Mouse (Mus musculus) fat pad, adult 2 months (tissue): ENCODE measurements around the gene Ube2cbp.

Source experiments
- DNase-seq: peaks from one replicate; pipeline ENCODE4 v3.0.0-alpha.2; 2011; ENCODE audit warnings: low read depth, low spot score; ENCODE audit errors: extremely low read depth

The Ube2cbp gene

DNA sequence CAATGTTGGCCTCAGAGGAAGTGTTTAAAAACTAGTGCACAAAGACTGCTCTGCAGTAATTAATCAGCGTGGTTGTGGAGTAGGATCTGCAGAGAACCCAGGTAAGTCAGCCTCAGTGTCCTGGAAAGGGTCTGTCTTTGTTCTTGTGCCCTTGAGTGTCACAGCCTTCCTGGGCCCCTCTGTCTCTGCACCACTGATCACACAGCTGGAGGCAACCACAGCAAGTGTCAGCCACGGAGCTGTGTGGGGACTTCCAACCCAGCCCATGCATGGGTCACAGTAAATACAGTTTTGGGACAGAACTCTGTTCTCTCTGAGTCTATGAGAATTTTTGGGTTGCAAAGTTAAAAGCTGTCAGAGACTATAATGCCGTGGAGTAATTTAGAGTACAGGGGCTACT lies 137.4 kb downstream of the Ube2cbp start:
- DNase-seq, result no peak

DNA sequence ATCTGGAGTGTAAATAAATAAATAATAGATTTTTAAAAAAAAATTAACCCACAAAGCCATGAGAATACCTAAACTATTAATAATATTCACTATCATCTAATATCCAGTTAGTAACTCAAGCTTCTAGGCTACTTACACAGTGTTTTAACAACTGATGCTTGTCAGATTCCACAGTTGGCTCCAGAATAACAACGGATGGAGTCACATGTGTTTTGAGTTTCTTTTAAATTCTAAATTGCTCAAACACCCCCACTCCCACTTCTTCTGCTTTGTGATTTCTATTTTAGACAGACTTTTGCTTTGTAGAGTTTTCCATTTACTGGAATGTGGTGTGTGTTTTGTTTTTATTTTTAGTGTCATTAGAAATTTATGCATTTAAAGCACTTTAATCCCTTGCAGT lies 140.0 kb downstream of the Ube2cbp start:
- DNase-seq, result no peak

- DNase-seq, result no peak
These were observed 145.1 kb downstream of the Ube2cbp start for GRCm38 (mm10) chr9:86319516-86320140.

GRCm38 (mm10) chr9:86315700-86316099 lies 149.1 kb downstream of the Ube2cbp start:
- DNase-seq, result no peak

- no peak for DNase-seq
These were observed 156.1 kb downstream of the Ube2cbp start for GRCm38 (mm10) chr9:86308616-86309015.

- DNase-seq, result no peak
These were observed 158.2 kb downstream of the Ube2cbp start for GRCm38 (mm10) chr9:86306556-86306955.

DNA sequence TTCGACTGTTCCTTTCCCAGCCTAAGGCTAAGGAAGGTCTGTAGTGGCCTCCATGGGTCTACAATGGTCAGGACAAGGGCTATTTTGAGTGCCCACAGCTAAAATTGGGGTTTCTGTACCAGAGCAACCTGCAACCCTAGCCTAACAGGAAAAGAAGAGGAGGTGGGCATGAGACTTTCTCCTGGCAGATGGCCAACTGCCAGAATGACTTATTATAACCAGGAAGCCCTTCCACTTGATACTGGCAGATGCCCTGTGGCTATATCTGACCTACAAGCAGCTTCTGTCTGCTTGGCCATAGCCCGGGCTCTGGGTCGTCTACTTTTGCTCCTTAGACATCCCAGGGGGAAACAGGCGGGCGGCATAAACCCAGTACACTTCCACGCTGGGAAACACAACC lies 163.3 kb downstream of the Ube2cbp start:
- DNase-seq, result no peak

- DNase-seq, result no peak
These were observed 166.2 kb downstream of the Ube2cbp start for GRCm38 (mm10) chr9:86298596-86298995.

DNA sequence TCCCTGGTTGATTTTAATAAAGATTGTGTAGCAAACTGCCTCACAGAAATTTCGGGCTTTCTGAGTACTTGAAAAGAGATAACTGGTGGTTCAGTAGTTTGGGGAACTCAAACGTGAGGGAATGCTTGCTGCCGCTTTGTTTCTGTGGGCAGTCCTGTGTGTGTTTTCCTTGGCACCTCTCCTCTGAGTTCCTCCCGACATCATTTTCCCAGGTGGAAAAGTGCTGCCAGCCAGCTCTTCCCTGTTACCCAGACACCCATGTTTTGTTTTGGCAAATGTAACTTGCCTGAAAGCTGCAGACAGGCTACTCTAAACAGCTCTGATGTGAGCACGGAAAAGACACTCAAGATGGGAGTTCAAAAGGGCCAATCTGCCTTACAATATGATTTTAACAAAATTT lies 166.6 kb downstream of the Ube2cbp start:
- no peak for DNase-seq

- DNase-seq, result no peak
These were observed 167.8 kb downstream of the Ube2cbp start for GRCm38 (mm10) chr9:86296683-86297638.

DNA sequence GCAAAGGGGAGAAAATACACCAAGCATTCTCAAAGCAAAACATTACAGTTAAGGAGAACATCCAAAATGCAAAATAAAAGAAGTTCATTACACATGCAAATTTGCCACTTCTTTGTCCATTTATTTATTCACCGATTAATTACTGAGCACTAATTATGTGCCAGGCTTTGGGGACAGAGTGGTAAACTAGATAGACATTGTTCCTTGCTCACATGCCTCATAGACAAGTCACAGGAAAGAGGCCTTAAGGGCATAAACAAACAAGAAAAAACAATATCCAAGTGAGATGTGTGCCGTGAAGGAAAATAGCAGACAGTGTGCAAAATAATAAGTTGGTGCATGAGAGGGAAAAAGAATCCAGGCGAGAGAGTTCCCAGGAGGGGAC lies 177.2 kb downstream of the Ube2cbp start:
- DNase-seq, result no peak

DNA sequence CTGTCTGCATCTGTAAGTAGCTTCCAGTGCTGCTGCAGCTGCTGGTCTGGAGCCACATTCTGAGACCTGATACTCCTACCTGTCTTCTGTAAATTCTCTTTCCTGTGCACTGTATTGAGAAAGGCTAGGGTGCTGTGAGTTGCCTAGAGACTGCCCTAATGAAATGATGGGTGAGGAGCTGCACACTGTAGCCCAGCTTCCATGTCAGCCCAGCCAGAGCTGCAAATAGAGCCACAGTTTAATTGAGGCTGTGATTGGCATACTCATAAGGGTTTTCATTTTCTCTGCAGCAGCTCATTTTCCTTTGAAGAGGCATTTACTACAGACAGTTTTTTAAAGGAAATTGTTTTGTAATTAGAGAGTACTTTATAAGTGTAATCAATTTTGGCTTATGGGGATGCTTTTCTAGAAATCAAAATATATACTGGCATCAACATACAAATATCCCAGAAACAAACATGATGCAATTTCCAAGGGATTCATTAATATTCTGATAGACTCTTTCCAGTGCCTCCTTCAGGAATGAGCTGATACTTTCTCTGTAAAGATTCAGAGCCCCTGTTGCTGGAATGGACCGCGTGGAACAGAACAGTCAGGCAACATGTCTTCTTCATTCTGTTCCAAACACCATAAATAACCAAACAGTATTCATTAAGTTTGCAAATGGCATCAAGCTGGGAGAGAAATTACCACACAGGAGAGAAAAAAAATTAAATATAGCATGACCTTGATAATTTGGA lies 177.8 kb downstream of the Ube2cbp start:
- DNase-seq, result no peak

GRCm38 (mm10) chr9:86282555-86282954 lies 182.2 kb downstream of the Ube2cbp start:
- DNase-seq, result no peak

- DNase-seq, result no peak
These were observed 183.6 kb downstream of the Ube2cbp start for GRCm38 (mm10) chr9:86281147-86281467.

- no peak for DNase-seq
These were observed 184.1 kb downstream of the Ube2cbp start for GRCm38 (mm10) chr9:86280461-86281146.

- DNase-seq, result no peak
These were observed 195.2 kb downstream of the Ube2cbp start for GRCm38 (mm10) chr9:86269541-86269940.

DNA sequence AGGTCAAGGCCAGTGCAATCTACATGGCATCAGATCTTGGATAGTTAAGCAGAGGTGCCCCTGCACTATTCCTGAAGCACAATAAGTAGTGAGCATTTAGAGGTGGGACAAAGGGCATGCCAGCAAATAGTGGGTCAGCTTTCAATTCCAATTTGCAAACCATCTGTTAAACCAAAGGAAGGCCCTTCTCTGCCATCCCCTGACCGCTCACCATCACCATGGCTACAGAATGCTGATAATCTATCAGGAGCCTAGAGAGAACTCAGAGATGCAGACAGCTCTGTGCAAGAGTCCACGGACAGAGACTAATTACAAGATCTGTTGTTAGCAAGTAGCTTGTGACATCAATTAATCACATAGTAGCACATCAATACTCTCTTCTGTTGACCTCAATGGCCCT lies 198.1 kb downstream of the Ube2cbp start:
- no peak for DNase-seq
